In the genomic region with DNA sequence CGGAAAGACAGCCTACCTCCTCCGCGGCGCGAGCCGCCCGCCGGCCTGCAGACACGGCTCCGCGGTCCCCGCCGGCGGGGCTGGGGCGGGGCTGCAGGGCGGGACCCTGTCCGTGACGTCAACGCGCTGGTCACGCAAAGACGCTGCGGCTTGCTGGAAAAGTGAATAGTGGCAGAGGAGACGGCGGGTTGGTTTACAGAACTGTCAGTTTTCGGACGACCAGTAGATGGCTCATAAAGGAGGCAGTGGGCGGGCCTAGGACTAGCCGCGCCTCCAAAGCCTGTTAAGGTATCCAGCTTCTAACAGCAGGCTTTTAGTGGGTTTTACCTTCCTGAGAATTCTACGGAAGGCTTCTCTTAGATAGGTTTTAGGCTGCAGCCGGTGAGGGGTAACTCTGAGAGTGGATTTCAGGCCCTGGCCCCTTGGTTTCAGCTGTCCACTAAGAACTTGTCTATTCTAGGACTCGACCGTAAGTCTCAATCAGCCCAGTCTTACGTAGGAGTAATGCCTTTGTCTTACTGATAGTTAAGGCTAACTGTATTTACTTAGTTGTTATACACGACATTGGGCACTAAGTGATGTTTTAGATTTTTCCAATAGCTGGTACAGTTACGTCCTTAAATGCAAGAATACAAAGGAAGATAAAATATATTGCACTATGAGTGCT, we compare ENCODE assay signal across 8 mouse cellular contexts. TPM values are rescaled to one million over a fixed set of nuclear protein-coding genes. Genes with fewer than 3 reads are reported as not detected.
DNase-seq lines count a peak whose midpoint lies in the region; ATAC-seq and TF ChIP-seq lines count a peak whose summit lies in the region.

A gene (minus strand): TSS at position 108 of the 667 bp plus-strand sequence.

- peak within 1 kb of the TSS; percentile 87 for H3K9ac ChIP-seq in CH12.LX (ENCODE audit: insufficient read depth, low read depth)
- peak within 1 kb of the TSS; percentile 80 for H3K9ac ChIP-seq in forebrain, embryonic 11.5 days (ENCODE audit: low read length)
- peak within 1 kb of the TSS; percentile 96 for H3K9ac ChIP-seq in heart, embryonic 16.5 days (ENCODE audit: low read length)
- H3K9ac ChIP-seq in liver, embryonic 15.5 days: peak within 1 kb of the TSS; percentile 74
- peak within 1 kb of the TSS; percentile 89 for H3K9ac ChIP-seq in neural tube, embryonic 12.5 days

- H3K27ac ChIP-seq in CH12.LX (ENCODE audit: insufficient read depth, low read depth): peak within 1 kb of the TSS; percentile 42; the same call in 1 of the 2 replicates
- H3K27ac ChIP-seq in forebrain, embryonic 11.5 days (ENCODE audit: low read depth, low read length): peak within 1 kb of the TSS; percentile 10; the same call in 1 of the 2 replicates
- peak within 1 kb of the TSS; percentile 93 for H3K27ac ChIP-seq in heart, embryonic 16.5 days (ENCODE audit: low read length)
- peak within 1 kb of the TSS; percentile 67 for H3K27ac ChIP-seq in liver, embryonic 15.5 days (replicated peaks)
- peak within 1 kb of the TSS; percentile 65; the same call in 1 of the 2 replicates for H3K27ac ChIP-seq in neural tube, embryonic 12.5 days

- peak within 1 kb of the TSS; percentile 80 to 90 (median 88) for H3K4me3 ChIP-seq in CH12.LX (replicated peaks in 1 of 3; ENCODE audit: low read depth in 2 of 3, low read length in 2 of 3, poor library complexity in 1 of 3)
- peak within 1 kb of the TSS; percentile 58 for H3K4me3 ChIP-seq in forebrain, embryonic 11.5 days (ENCODE audit: low read depth, low read length)
- H3K4me3 ChIP-seq in heart, embryonic 16.5 days (ENCODE audit: low read length): peak within 1 kb of the TSS; percentile 97
- peak within 1 kb of the TSS; percentile 86 for H3K4me3 ChIP-seq in liver, embryonic 15.5 days (replicated peaks)
- H3K4me3 ChIP-seq in neural tube, embryonic 12.5 days: peak within 1 kb of the TSS; percentile 94

- no peak for TF ChIP-seq EP300 in CH12.LX (IDR thresholded peaks at IDR 0.05; ENCODE audit: low read length)

- peak; percentile 97 for DNase-seq in CH12.LX (ENCODE audit: extremely low read depth)
- peak; percentile 94 for DNase-seq in c-Kit-positive CD71-positive TER-119-negative erythroid progenitor cells, embryonic 14.5 days (ENCODE audit: low read depth)
- peak; percentile 97 for DNase-seq in forebrain, embryonic 11.5 days (ENCODE audit: low spot score)
- peak; percentile 99 to 100 for DNase-seq in kidney, postnatal 36 days
- DNase-seq in telencephalon, adult 2 months (ENCODE audit: low read depth, low spot score): peak; percentile 99

- peaks cover 11 to 28% of the 10 kb centered on the region in 2 experiments for H3K4me1 ChIP-seq in CH12.LX (ENCODE audit: control insufficient read depth in 1 of 2, insufficient read depth in 2 of 2)
- peaks cover 4% of the 10 kb centered on the region; the same call in 1 of the 2 replicates for H3K4me1 ChIP-seq in forebrain, embryonic 11.5 days (replicated peaks; ENCODE audit: control insufficient read depth, insufficient read depth, low read length)
- peaks cover 20% of the 10 kb centered on the region for H3K4me1 ChIP-seq in heart, embryonic 16.5 days (ENCODE audit: control insufficient read depth, insufficient read depth, low read length)
- H3K4me1 ChIP-seq in liver, embryonic 15.5 days (replicated peaks): peaks cover 19% of the 10 kb centered on the region
- peaks cover 8% of the 10 kb centered on the region; the same call in 1 of the 2 replicates for H3K4me1 ChIP-seq in neural tube, embryonic 12.5 days

- H3K4me2 ChIP-seq in CH12.LX (ENCODE audit: insufficient read depth, low read depth, poor library complexity, severe bottlenecking): peak within 1 kb of the TSS; percentile 36; the same call in 1 of the 2 replicates
- peak within 1 kb of the TSS; percentile 60 for H3K4me2 ChIP-seq in forebrain, embryonic 11.5 days (ENCODE audit: low read depth, low read length, severe bottlenecking)
- peak within 1 kb of the TSS; percentile 78 for H3K4me2 ChIP-seq in heart, embryonic 16.5 days (ENCODE audit: low read depth, low read length)
- peak within 1 kb of the TSS; percentile 94 for H3K4me2 ChIP-seq in liver, embryonic 15.5 days
- peak within 1 kb of the TSS; percentile 53 for H3K4me2 ChIP-seq in neural tube, embryonic 12.5 days (replicated peaks)

- in situ Hi-C loops in CH12.LX (cut with MboI; ENCODE audit: low pct_ligation_motif_present, low pct_unique_long_range_greater_than_20kb, low sequenced_read_pairs): no loop called here

- dilution Hi-C loops in CH12.LX (cut with MboI; ENCODE audit: extremely low pct_ligation_motif_present, extremely low pct_unique_long_range_greater_than_20kb, low sequenced_read_pairs): no loop called here

- H3K9me3 ChIP-seq in CH12.LX (replicated peaks; ENCODE audit: low read length): no peaks in the 10 kb centered on the region
- no peaks in the 10 kb centered on the region for H3K9me3 ChIP-seq in forebrain, embryonic 11.5 days (ENCODE audit: control insufficient read depth, low read length)
- H3K9me3 ChIP-seq in heart, embryonic 16.5 days (replicated peaks; ENCODE audit: control insufficient read depth, low read length): no peaks in the 10 kb centered on the region
- H3K9me3 ChIP-seq in liver, embryonic 15.5 days (replicated peaks): no peaks in the 10 kb centered on the region
- no peaks in the 10 kb centered on the region for H3K9me3 ChIP-seq in neural tube, embryonic 12.5 days

- under 1% methylated on average over 37 of the region's 37 CpGs for WGBS in forebrain, embryonic 11.5 days
- WGBS in heart, embryonic 16.5 days: under 1% methylated on average over 37 of the region's 37 CpGs
- under 1% methylated on average over 37 of the region's 37 CpGs for WGBS in liver, embryonic 15.5 days (ENCODE audit: insufficient replicate concordance)
- 2% methylated on average over 37 of the region's 37 CpGs for WGBS in neural tube, embryonic 12.5 days

- no peak for TF ChIP-seq RAD21 in CH12.LX (IDR thresholded peaks at IDR 0.05; ENCODE audit: low read depth, low read length)

- peak; percentile 100 for ATAC-seq in forebrain, embryonic 11.5 days (replicated peaks; ENCODE audit: low FRiP score)
- peak; percentile 99 for ATAC-seq in heart, embryonic 16.5 days (replicated peaks; ENCODE audit: extremely low read depth, insufficient read depth, low FRiP score)
- ATAC-seq in liver, embryonic 15.5 days (ENCODE audit: insufficient read depth): peak; percentile 98
- peak; percentile 99 for ATAC-seq in neural tube, embryonic 12.5 days (ENCODE audit: low FRiP score, low read depth)

- H3K79me2 ChIP-seq in CH12.LX (replicated peaks; ENCODE audit: control insufficient read depth, extremely low read depth, insufficient read depth, poor library complexity, severe bottlenecking): 0 out of 2 replicates have a peak, but pooled peaks cover 3% of the 10 kb centered on the region

- H3K36me3 ChIP-seq in CH12.LX (replicated peaks in 1 of 2; ENCODE audit: control insufficient read depth in 1 of 2, insufficient read depth in 1 of 2, low read length in 1 of 2): peaks cover 0 to 13% of the 10 kb centered on the region in 2 experiments
- no peaks in the 10 kb centered on the region for H3K36me3 ChIP-seq in forebrain, embryonic 11.5 days (ENCODE audit: control insufficient read depth, insufficient read depth, low read length)
- H3K36me3 ChIP-seq in heart, embryonic 16.5 days (ENCODE audit: control insufficient read depth, insufficient read depth): no peaks in the 10 kb centered on the region
- no peaks in the 10 kb centered on the region for H3K36me3 ChIP-seq in liver, embryonic 15.5 days (replicated peaks)
- no peaks in the 10 kb centered on the region; the same call in 1 of the 2 replicates for H3K36me3 ChIP-seq in neural tube, embryonic 12.5 days

- H3K27me3 ChIP-seq in CH12.LX (replicated peaks): no peaks in the 10 kb centered on the region
- H3K27me3 ChIP-seq in forebrain, embryonic 11.5 days (ENCODE audit: control insufficient read depth, insufficient read depth, low read length): no peaks in the 10 kb centered on the region
- H3K27me3 ChIP-seq in heart, embryonic 16.5 days (ENCODE audit: control insufficient read depth, insufficient read depth, low read length): no peaks in the 10 kb centered on the region
- H3K27me3 ChIP-seq in liver, embryonic 15.5 days: no peaks in the 10 kb centered on the region
- no peaks in the 10 kb centered on the region for H3K27me3 ChIP-seq in neural tube, embryonic 12.5 days (replicated peaks)

- TF ChIP-seq CTCF in CH12.LX (conservative IDR thresholded peaks at IDR 0.05 in 1 of 2, IDR thresholded peaks at IDR 0.05 in 1 of 2; ENCODE audit: low read depth in 2 of 2, low read length in 2 of 2): no peak

- peak; percentile 92 for TF ChIP-seq POLR2A in CH12.LX (IDR thresholded peaks at IDR 0.05; ENCODE audit: low read depth, low read length)

TF ChIP-seq in CH12.LX, 34 proteins besides CTCF, POLR2A, EP300 and RAD21 (continues in another document):
- TF ChIP-seq PAX5 (IDR thresholded peaks at IDR 0.05; ENCODE audit: low read length) (no peak), MYC (IDR thresholded peaks at IDR 0.05; ENCODE audit: low read depth, low read length) (no peak), JUND (conservative IDR thresholded peaks at IDR 0.05; ENCODE audit: low read depth, low read length) (no peak), NELFE (IDR thresholded peaks at IDR 0.05; ENCODE audit: low read depth, low read length) (peak; percentile 77), IRF4 (IDR thresholded peaks at IDR 0.05; ENCODE audit: low read depth, low read length) (no peak), GABPA (IDR thresholded peaks at IDR 0.05; ENCODE audit: insufficient replicate concordance, low read depth, low read length) (no peak), UBTF (IDR thresholded peaks at IDR 0.05; ENCODE audit: low read depth, low read length) (no peak), NRF1 (IDR thresholded peaks at IDR 0.05; ENCODE audit: low read depth, low read length) (no peak), ZKSCAN1 (IDR thresholded peaks at IDR 0.05; ENCODE audit: borderline replicate concordance, low read depth, low read length) (no peak), SMC3 (IDR thresholded peaks at IDR 0.05; ENCODE audit: low read depth, low read length) (no peak), MXI1 (IDR thresholded peaks at IDR 0.05; ENCODE audit: low read depth, low read length) (no peak; the same call in 1 of the 2 replicates), E2F4 (IDR thresholded peaks at IDR 0.05; ENCODE audit: insufficient replicate concordance, low read depth, low read length) (no peak), TCF12 (IDR thresholded peaks at IDR 0.05; ENCODE audit: low read depth, low read length) (peak; percentile 70), ZMIZ1 (IDR thresholded peaks at IDR 0.05; ENCODE audit: low read depth, low read length) (peak; percentile 59; the same call in 1 of the 2 replicates)

RNA-seq across cellular contexts. Expression of the gene that starts here (rescaled TPM):
- total RNA-seq in CH12.LX (2012; rRNA removed) (22.7 and 25.2 TPM in 2 replicates), CH12.LX (2014; rRNA removed) (35.3 and 38.1 TPM in 2 replicates)
- polyA plus RNA-seq in CH12.LX (2012; ENCODE audit: insufficient read length, low read depth): 30.5 and 35.3 TPM in 2 replicates
- polyA plus RNA-seq in forebrain, embryonic 11.5 days (2014; fragmentation: Nextera tagmentation; extraction: Ambion mirVana): 114 and 116 TPM in 2 replicates
- 65.7 and 72.4 TPM in 2 replicates for polyA plus RNA-seq in heart, embryonic 16.5 days (2015; fragmentation: Nextera tagmentation; extraction: Ambion mirVana)
- polyA plus RNA-seq in liver, embryonic 15.5 days (2015; fragmentation: Nextera tagmentation; extraction: Ambion mirVana): 22.4 and 25.5 TPM in 2 replicates
- polyA plus RNA-seq in neural tube, embryonic 12.5 days (2016; fragmentation: Nextera tagmentation; extraction: Ambion mirVana): 153 and 157 TPM in 2 replicates

Comparison
In these comparisons a context has a peak if more than half of its experiments do, and no peak if none do; other contexts are left out.
1. Peak in every context shown above with its lines: DNase-seq, ATAC-seq, H3K4me3 ChIP-seq and H3K27ac ChIP-seq.
2. H3K27ac ChIP-seq: peak in every context shown above with its lines; median percentile 93 in heart, embryonic 16.5 days; 67 in liver, embryonic 15.5 days; 65 in neural tube, embryonic 12.5 days; 42 in CH12.LX; 10 in forebrain, embryonic 11.5 days.
3. H3K4me2 ChIP-seq: peak in every context shown above with its lines; median percentile 94 in liver, embryonic 15.5 days; 78 in heart, embryonic 16.5 days; 60 in forebrain, embryonic 11.5 days; 53 in neural tube, embryonic 12.5 days; 36 in CH12.LX.